Mouse (Mus musculus): Measurements from ENCODE around the gene Chaf1a. TPM values are rescaled to one million over a fixed set of nuclear protein-coding genes. Genes with fewer than 3 reads are reported as not detected.

Gene Chaf1a
- polyA plus RNA-seq, 1 experiment from 2014 or later: 4.8 TPM

- Histone ChIP-seq H3K4me1 (replicated peaks; ENCODE audit: control insufficient read depth, insufficient read depth, low read length) (peaks cover 4% of the 10 kb centered on the region; the same call in 1 of the 2 replicates), H3K4me2 (replicated peaks; ENCODE audit: low read depth) (no peak within 1 kb of the TSS), H3K4me3 (ENCODE audit: low read depth, low read length) (no peak within 1 kb of the TSS), H3K27ac (ENCODE audit: low read depth, low read length) (no peak within 1 kb of the TSS), H3K36me3 (ENCODE audit: control insufficient read depth, insufficient read depth) (peaks cover 5% of the 10 kb centered on the region; the same call in 1 of the 2 replicates), H3K27me3 (replicated peaks; ENCODE audit: control insufficient read depth, insufficient read depth, low read length) (peaks cover 61% of the 10 kb centered on the region), H3K9me3 (ENCODE audit: control insufficient read depth) (peaks cover 9% of the 10 kb centered on the region), H3K9ac (ENCODE audit: low read depth, low read length) (no peak within 1 kb of the TSS)
- WGBS: 53% methylated on average over 2 of the region's 2 CpGs
- no peak for ATAC-seq
- TF ChIP-seq CTCF (IDR thresholded peaks at IDR 0.05; ENCODE audit: low read depth): no peak
Observed at GRCm38 (mm10) chr17:56121826-56122225, 81.6 kb downstream of the Chaf1a start, which contains the start of gene Lrg1. Gene Lrg1, minus strand, starts transcription at chr17:56122001.

Other genes with a start within 250 kb of the Chaf1a start
- gene Zfp119a, start 161.5 kb upstream of the Chaf1a start, polyA plus RNA-seq (2015; fragmentation: Nextera tagmentation; extraction: Ambion mirVana): 4.9 and 5.1 TPM in 2 replicates
- 4.8 and 5.0 TPM in 2 replicates for gene Zfp959, start 148.3 kb upstream of the Chaf1a start, polyA plus RNA-seq (2015; fragmentation: Nextera tagmentation; extraction: Ambion mirVana)
- gene Zfp119b, start 90.9 kb upstream of the Chaf1a start, polyA plus RNA-seq (2015; fragmentation: Nextera tagmentation; extraction: Ambion mirVana): 3.4 and 3.7 TPM in 2 replicates
- 1.5 and 1.6 TPM in 2 replicates for gene Ebi3, start 87.8 kb upstream of the Chaf1a start, polyA plus RNA-seq (2015; fragmentation: Nextera tagmentation; extraction: Ambion mirVana)
- 10.2 and 10.9 TPM in 2 replicates for gene Yju2, start 81.3 kb upstream of the Chaf1a start, polyA plus RNA-seq (2015; fragmentation: Nextera tagmentation; extraction: Ambion mirVana)
- 2.7 and 2.9 TPM in 2 replicates for gene Shd, start 70.0 kb upstream of the Chaf1a start, polyA plus RNA-seq (2015; fragmentation: Nextera tagmentation; extraction: Ambion mirVana)
- gene Fsd1, start 53.9 kb upstream of the Chaf1a start, polyA plus RNA-seq (2015; fragmentation: Nextera tagmentation; extraction: Ambion mirVana): 3.6 and 4.2 TPM in 2 replicates
- gene Stap2, start 34.9 kb upstream of the Chaf1a start, polyA plus RNA-seq (2015; fragmentation: Nextera tagmentation; extraction: Ambion mirVana): 82.8 and 84.5 TPM in 2 replicates
- gene Mpnd, start 34.7 kb upstream of the Chaf1a start, polyA plus RNA-seq (2015; fragmentation: Nextera tagmentation; extraction: Ambion mirVana): 41.4 and 43.0 TPM in 2 replicates
- gene Sh3gl1, start 3.8 kb upstream of the Chaf1a start, polyA plus RNA-seq (2015; fragmentation: Nextera tagmentation; extraction: Ambion mirVana): 92.3 and 97.0 TPM in 2 replicates
- gene Ubxn6, start 34.6 kb downstream of the Chaf1a start, polyA plus RNA-seq (2015; fragmentation: Nextera tagmentation; extraction: Ambion mirVana): 42.5 and 47.7 TPM in 2 replicates
- 25.9 and 33.6 TPM in 2 replicates for gene Hdgfl2, start 39.2 kb downstream of the Chaf1a start, polyA plus RNA-seq (2015; fragmentation: Nextera tagmentation; extraction: Ambion mirVana)
- gene Plin4, start 69.4 kb downstream of the Chaf1a start, polyA plus RNA-seq (2015; fragmentation: Nextera tagmentation; extraction: Ambion mirVana): 0.30 and 0.31 TPM in 2 replicates
- 0.10 TPM in 1 of 2 replicates, not detected in the other for gene Plin5, start 77.2 kb downstream of the Chaf1a start, polyA plus RNA-seq (2015; fragmentation: Nextera tagmentation; extraction: Ambion mirVana)
- gene Lrg1, start 81.6 kb downstream of the Chaf1a start, polyA plus RNA-seq (2015; fragmentation: Nextera tagmentation; extraction: Ambion mirVana): 3.6 and 3.9 TPM in 2 replicates
- 0.94 and 1.1 TPM in 2 replicates for gene Sema6b, start 99.9 kb downstream of the Chaf1a start, polyA plus RNA-seq (2015; fragmentation: Nextera tagmentation; extraction: Ambion mirVana)
- gene Tnfaip8l1, start 122.0 kb downstream of the Chaf1a start, polyA plus RNA-seq (2015; fragmentation: Nextera tagmentation; extraction: Ambion mirVana): 4.6 and 5.1 TPM in 2 replicates
- gene Mydgf, start 143.5 kb downstream of the Chaf1a start, polyA plus RNA-seq (2015; fragmentation: Nextera tagmentation; extraction: Ambion mirVana): 83.5 and 90.5 TPM in 2 replicates
- gene Dpp9, start 178.5 kb downstream of the Chaf1a start, polyA plus RNA-seq (2015; fragmentation: Nextera tagmentation; extraction: Ambion mirVana): 10.6 and 12.0 TPM in 2 replicates
- 7.0 and 8.0 TPM in 2 replicates for gene Fem1a, start 216.4 kb downstream of the Chaf1a start, polyA plus RNA-seq (2015; fragmentation: Nextera tagmentation; extraction: Ambion mirVana)
- 15.8 and 16.0 TPM in 2 replicates for gene Ticam1, start 236.3 kb downstream of the Chaf1a start, polyA plus RNA-seq (2015; fragmentation: Nextera tagmentation; extraction: Ambion mirVana)